Mouse (Mus musculus) mature B cell (primary cell): ENCODE results near the gene Olfml2a.

Source experiments
- in situ Hi-C: fragments of 300-500 bp; cut with MboI; formaldehyde crosslinking; loops from 2 replicates; pipeline ENCODE4 v1.14.3; 2019

The Olfml2a gene

DNA sequence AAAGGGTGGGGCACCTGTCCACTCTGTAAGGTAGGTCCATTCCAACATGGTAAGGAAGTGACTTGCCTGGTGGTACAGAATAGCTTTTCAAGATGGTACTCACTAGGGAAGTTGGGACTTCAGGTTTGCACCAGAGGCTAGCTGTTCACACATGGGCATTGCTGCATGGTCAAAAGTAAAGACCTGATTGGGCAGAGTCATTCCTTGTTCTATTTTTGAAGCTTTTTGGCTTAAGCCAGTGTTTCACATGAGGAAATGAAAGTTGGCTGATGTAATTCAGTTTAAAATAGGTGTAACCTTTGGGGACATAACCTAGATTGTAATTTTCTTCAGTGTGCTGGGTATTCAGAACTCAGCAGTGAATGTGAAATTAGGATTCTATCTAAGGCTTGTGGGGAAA, 79.5 kb downstream of the Olfml2a start:
- in situ Hi-C loops = no loop called here

- in situ Hi-C loops = no loop called here
Measured at GRCm38 (mm10) chr2:39011971-39012370, 80.2 kb downstream of the Olfml2a start.

DNA sequence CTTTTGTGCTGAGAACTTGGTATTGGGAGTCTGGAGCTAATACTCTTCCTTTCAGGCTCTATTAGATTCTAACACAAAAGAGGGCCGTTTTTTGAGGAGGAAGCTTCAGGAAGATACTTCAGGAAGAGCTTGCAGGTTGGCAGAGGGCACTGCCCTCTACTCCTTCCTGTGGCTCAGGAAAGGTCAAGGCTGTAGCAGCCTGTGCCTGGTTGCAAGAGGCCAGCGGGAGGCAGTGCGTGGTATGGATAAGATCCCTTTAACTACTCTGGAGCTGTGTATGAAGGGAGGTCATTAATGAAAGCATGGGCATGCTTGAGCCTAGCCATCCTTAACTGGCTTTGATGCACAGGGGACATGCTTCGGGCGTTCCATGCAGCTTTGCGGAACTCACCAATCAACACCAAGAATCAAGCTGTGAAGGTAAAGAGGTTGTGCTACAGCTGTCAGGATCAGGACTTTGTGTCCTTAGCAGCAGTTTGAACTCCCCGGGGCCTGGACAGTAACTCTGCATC, 81.0 kb downstream of the Olfml2a start:
- in situ Hi-C loops = no loop called here
